Mouse (Mus musculus): ENCODE results near the gene Khdc3.

GRCm38 (mm10) chr9:73127457-73127856, 25.8 kb downstream of the Khdc3 start:
- no peak for TF ChIP-seq EP300 (IDR thresholded peaks at IDR 0.05)
- no peak for TF ChIP-seq CTCF (IDR thresholded peaks at IDR 0.05)
